Mouse (Mus musculus) CH12.LX (cell line): ENCODE results near the gene Kif26b. TPM values are rescaled to one million over a fixed set of nuclear protein-coding genes. Genes with fewer than 3 reads are reported as not detected.

Source experiments
- DNase-seq: peaks from one replicate; pipeline ENCODE4 v3.0.0-alpha.2; 2013; ENCODE audit errors: extremely low read depth
- H3K27ac ChIP-seq: 2 replicates; pipeline ENCODE4 v1.5.1; 2012; ENCODE audit warnings: low read depth, mild to moderate bottlenecking, control low read depth, moderate library complexity; ENCODE audit not compliant: insufficient read depth
- H3K27me3 ChIP-seq: replicated peaks from 2 replicates; pipeline ENCODE3; 2012; ENCODE audit warnings: inconsistent platforms
- H3K36me3 ChIP-seq, 2 experiments: replicated peaks in 1 of 2; 2 replicates each; pipeline versions ENCODE3 to v1.6.1; 2012; ENCODE audit warnings: inconsistent platforms in 1 of 2, low read length in 1 of 2, mild to moderate bottlenecking in 1 of 2, mixed read lengths in 1 of 2, moderate library complexity in 1 of 2; ENCODE audit not compliant: control insufficient read depth in 1 of 2, insufficient read depth in 1 of 2
- H3K4me1 ChIP-seq, 2 experiments: 2 replicates each; pipeline ENCODE4 v1.6.1; 2012; ENCODE audit warnings: inconsistent platforms in 1 of 2, moderate library complexity in 1 of 2; ENCODE audit not compliant: insufficient read depth in 2 of 2, control insufficient read depth in 1 of 2
- H3K4me2 ChIP-seq: 2 replicates; pipeline ENCODE4 v1.6.1; 2012; ENCODE audit warnings: low read depth, mild to moderate bottlenecking, control low read depth; ENCODE audit not compliant: poor library complexity, insufficient read depth, severe bottlenecking
- H3K4me3 ChIP-seq, 3 experiments: fragments of 150-350 bp in 1 of 3; sonication (generic) in 1 of 3; replicated peaks in 1 of 3; 2 replicates each; pipeline versions ENCODE3 to v1.5.1; 2011 to 2012; ENCODE audit warnings: low read depth in 2 of 3, low read length in 2 of 3, mild to moderate bottlenecking in 2 of 3, moderate library complexity in 2 of 3, control low read depth in 1 of 3, improper control_type of control experiment in 1 of 3, inconsistent platforms in 1 of 3, mixed read lengths in 1 of 3; ENCODE audit not compliant: poor library complexity in 1 of 3
- H3K79me2 ChIP-seq: replicated peaks from 2 replicates; pipeline ENCODE4 v1.6.1; 2012; ENCODE audit warnings: mild to moderate bottlenecking, moderate library complexity; ENCODE audit not compliant: control insufficient read depth, poor library complexity, insufficient read depth, severe bottlenecking; ENCODE audit errors: extremely low read depth
- H3K9ac ChIP-seq: 2 replicates; pipeline ENCODE4 v1.6.1; 2012; ENCODE audit warnings: low read depth, mild to moderate bottlenecking, control low read depth, moderate library complexity; ENCODE audit not compliant: insufficient read depth
- H3K9me3 ChIP-seq: replicated peaks from 2 replicates; pipeline ENCODE3; 2012; ENCODE audit warnings: low read length, inconsistent platforms, mixed read lengths
- CHD2 ChIP-seq: IDR thresholded peaks from 2 replicates; pipeline ENCODE4 v1.6.1; 2011; ENCODE audit warnings: low read length, improper control_type of control experiment
- CTCF ChIP-seq, 2 experiments: IDR thresholded peaks in 1 of 2; conservative IDR thresholded peaks in 1 of 2; 2 replicates each; pipeline ENCODE4 v1.5.1; 2011 to 2012; ENCODE audit warnings: low read depth in 2 of 2, low read length in 2 of 2, improper control_type of control experiment in 1 of 2, inconsistent platforms in 1 of 2, mild to moderate bottlenecking in 1 of 2, moderate library complexity in 1 of 2
- ELF1 ChIP-seq: IDR thresholded peaks from 2 replicates; pipeline ENCODE4 v1.6.1; 2014; ENCODE audit warnings: low read depth, mild to moderate bottlenecking, inconsistent platforms, low read length, improper control_type of control experiment
- EP300 ChIP-seq: IDR thresholded peaks from 2 replicates; pipeline ENCODE4 v1.6.1; 2011; ENCODE audit warnings: low read length, improper control_type of control experiment
- ETS1 ChIP-seq: conservative IDR thresholded peaks from 2 replicates; pipeline ENCODE4 v1.6.1; 2012; ENCODE audit warnings: low read depth, mild to moderate bottlenecking, inconsistent platforms, low read length, improper control_type of control experiment, moderate library complexity
- GABPA ChIP-seq: IDR thresholded peaks from 2 replicates; pipeline ENCODE4 v1.6.1; 2012; ENCODE audit warnings: low read depth, low read length, improper control_type of control experiment, inconsistent platforms; ENCODE audit not compliant: insufficient replicate concordance
- HCFC1 ChIP-seq: IDR thresholded peaks from 2 replicates; pipeline ENCODE4 v1.6.1; 2012; ENCODE audit warnings: low read depth, mild to moderate bottlenecking, inconsistent platforms, low read length, improper control_type of control experiment
- IRF4 ChIP-seq: IDR thresholded peaks from 2 replicates; pipeline ENCODE4 v1.6.1; 2014; ENCODE audit warnings: low read depth, mild to moderate bottlenecking, inconsistent platforms, low read length, improper control_type of control experiment
- JUN ChIP-seq: IDR thresholded peaks from 2 replicates; pipeline ENCODE4 v1.6.1; 2011; ENCODE audit warnings: low read depth, mild to moderate bottlenecking, low read length, improper control_type of control experiment, moderate library complexity; ENCODE audit not compliant: insufficient read depth
- JUND ChIP-seq: conservative IDR thresholded peaks from 2 replicates; pipeline ENCODE4 v1.6.1; 2011; ENCODE audit warnings: low read depth, low read length, improper control_type of control experiment
- MAX ChIP-seq: IDR thresholded peaks from 2 replicates; pipeline ENCODE4 v1.6.1; 2011; ENCODE audit warnings: low read length, improper control_type of control experiment
- MAZ ChIP-seq: IDR thresholded peaks from 2 replicates; pipeline ENCODE4 v1.6.1; 2012; ENCODE audit warnings: low read depth, mild to moderate bottlenecking, inconsistent platforms, low read length, improper control_type of control experiment, moderate library complexity
- MYC ChIP-seq: IDR thresholded peaks from 2 replicates; pipeline ENCODE4 v1.6.1; 2011; ENCODE audit warnings: low read depth, mild to moderate bottlenecking, improper control_type of control experiment, low read length
- PAX5 ChIP-seq: IDR thresholded peaks from 2 replicates; pipeline ENCODE4 v1.6.1; 2012; ENCODE audit warnings: low read length, inconsistent platforms, mixed read lengths
- POLR2A ChIP-seq: IDR thresholded peaks from 2 replicates; pipeline ENCODE4 v1.6.1; 2011; ENCODE audit warnings: low read depth, mild to moderate bottlenecking, improper control_type of control experiment, low read length
- RAD21 ChIP-seq: IDR thresholded peaks from 2 replicates; pipeline ENCODE4 v1.6.1; 2011; ENCODE audit warnings: low read depth, mild to moderate bottlenecking, low read length, improper control_type of control experiment, moderate library complexity
- RCOR1 ChIP-seq: conservative IDR thresholded peaks from 2 replicates; pipeline ENCODE4 v1.6.1; 2012; ENCODE audit warnings: low read depth, mild to moderate bottlenecking, inconsistent platforms, low read length, improper control_type of control experiment
- SIN3A ChIP-seq: IDR thresholded peaks from 2 replicates; pipeline ENCODE4 v1.6.1; 2012; ENCODE audit warnings: low read length, improper control_type of control experiment, inconsistent platforms
- SMC3 ChIP-seq: IDR thresholded peaks from 2 replicates; pipeline ENCODE4 v1.6.1; 2011; ENCODE audit warnings: low read depth, low read length, improper control_type of control experiment
- TCF12 ChIP-seq: IDR thresholded peaks from 2 replicates; pipeline ENCODE4 v1.6.1; 2014; ENCODE audit warnings: low read depth, mild to moderate bottlenecking, inconsistent platforms, low read length, improper control_type of control experiment
- UBTF ChIP-seq: IDR thresholded peaks from 2 replicates; pipeline ENCODE4 v1.6.1; 2012; ENCODE audit warnings: low read depth, mild to moderate bottlenecking, inconsistent platforms, low read length, improper control_type of control experiment, moderate library complexity
- USF1 ChIP-seq: IDR thresholded peaks from 2 replicates; pipeline ENCODE4 v1.6.1; 2014; ENCODE audit warnings: low read depth, mild to moderate bottlenecking, inconsistent platforms, low read length, improper control_type of control experiment
- USF2 ChIP-seq: conservative IDR thresholded peaks from 2 replicates; pipeline ENCODE4 v1.6.1; 2011; ENCODE audit warnings: low read depth, low read length, improper control_type of control experiment
- ZC3H11A ChIP-seq: IDR thresholded peaks from 2 replicates; pipeline ENCODE4 v1.6.1; 2012; ENCODE audit warnings: low read depth, mild to moderate bottlenecking, inconsistent platforms, low read length, improper control_type of control experiment
- ZMIZ1 ChIP-seq: IDR thresholded peaks from 2 replicates; pipeline ENCODE4 v1.6.1; 2012; ENCODE audit warnings: low read depth, mild to moderate bottlenecking, inconsistent platforms, low read length, improper control_type of control experiment
- ZNF384 ChIP-seq: IDR thresholded peaks from 2 replicates; pipeline ENCODE4 v1.6.1; 2012; ENCODE audit warnings: low read depth, low read length, improper control_type of control experiment, inconsistent platforms
- dilution Hi-C: fragments of 300-500 bp; cut with MboI; formaldehyde crosslinking; loops from 2 replicates; pipeline ENCODE4 v1.14.3; 2020; ENCODE audit warnings: low sequenced_read_pairs; ENCODE audit not compliant: extremely low pct_unique_long_range_greater_than_20kb, extremely low pct_ligation_motif_present
- in situ Hi-C: fragments of 300-500 bp; cut with MboI; formaldehyde crosslinking; loops from 3 replicates; pipeline ENCODE4 v1.14.3; 2019; ENCODE audit warnings: low sequenced_read_pairs, low pct_ligation_motif_present, low pct_unique_long_range_greater_than_20kb, mixed read lengths
- polyA plus RNA-seq: library from polyadenylated mRNA; unstranded; fragments of >175 nt; gene quantifications from 2 replicates; pipeline ENCODE4 v1.2.1, GENCODE M21; 2012; ENCODE audit warnings: low read depth; ENCODE audit not compliant: insufficient read length
- total RNA-seq, 2 experiments: library from RNA; depleted of rRNA; stranded (reverse); fragments of 300-350 nt in 1 of 2; fragments of >200 nt in 1 of 2; gene quantifications; 2 replicates each; pipeline ENCODE4 v1.2.3; 2012 to 2014

Gene Kif26b
- total and polyA plus RNA-seq, 3 experiments: 0.09 TPM; not detected in 2

- Histone ChIP-seq H3K36me3 (no peaks in the 10 kb centered on the region), H3K27me3 (no peaks in the 10 kb centered on the region), H3K4me1 (peaks cover 0 to 4% of the 10 kb centered on the region in 2 experiments; a peak in 1 of 4 replicates), H3K9me3 (no peaks in the 10 kb centered on the region), H3K79me2 (no peaks in the 10 kb centered on the region), H3K4me2 (no peak overlapping the region), H3K27ac (no peak overlapping the region), H3K9ac (no peak overlapping the region), H3K4me3 (no peak overlapping the region)
- dilution Hi-C loops: no loop called here
- TF ChIP-seq ZC3H11A (no peak), ZMIZ1 (no peak), MYC (no peak), RAD21 (no peak), ELF1 (no peak), HCFC1 (no peak), IRF4 (no peak), SMC3 (no peak), JUND (no peak), MAX (no peak), USF2 (no peak), UBTF (no peak)
- DNase-seq: no peak
- in situ Hi-C loops: no loop called here
Observed at GRCm38 (mm10) chr1:178824871-178825270, 295.9 kb downstream of the Kif26b start.

- Histone ChIP-seq H3K27ac (no peak overlapping the region), H3K4me2 (no peak overlapping the region), H3K9ac (no peak overlapping the region), H3K4me3 (no peak overlapping the region), H3K27me3 (no peaks in the 10 kb centered on the region), H3K36me3 (no peaks in the 10 kb centered on the region), H3K79me2 (no peaks in the 10 kb centered on the region), H3K9me3 (no peaks in the 10 kb centered on the region), H3K4me1 (peaks cover 0 to 10% of the 10 kb centered on the region in 2 experiments; a peak in 2 of 4 replicates)
- TF ChIP-seq ZC3H11A (no peak), PAX5 (no peak), UBTF (no peak), JUN (no peak)
- dilution Hi-C loops: no loop called here
- DNase-seq: no peak
- in situ Hi-C loops: no loop called here
Observed at GRCm38 (mm10) chr1:178827223-178827622, 298.3 kb downstream of the Kif26b start.

GRCm38 (mm10) chr1:178829456-178829855 lies 300.5 kb downstream of the Kif26b start:
- H3K9me3 ChIP-seq: no peaks in the 10 kb centered on the region
- no peak for TF ChIP-seq HCFC1
- no peak for TF ChIP-seq USF1
- TF ChIP-seq JUND: no peak
- TF ChIP-seq EP300: no peak
- TF ChIP-seq ETS1: no peak
- TF ChIP-seq MAZ: no peak
- TF ChIP-seq CHD2: no peak
- TF ChIP-seq SIN3A: no peak
- no peak for TF ChIP-seq GABPA
- TF ChIP-seq IRF4: no peak
- no peak for TF ChIP-seq RCOR1
- no peak for TF ChIP-seq TCF12
- no peak for TF ChIP-seq CTCF (conservative IDR thresholded peaks at IDR 0.05 in 1 of 2, IDR thresholded peaks at IDR 0.05 in 1 of 2; ENCODE audit: low read depth in 2 of 2, low read length in 2 of 2)
- TF ChIP-seq PAX5: no peak
- TF ChIP-seq ZNF384: no peak
- no peak for TF ChIP-seq POLR2A
- TF ChIP-seq ZMIZ1: no peak
- TF ChIP-seq, all 38 proteins: peak for 0
- H3K4me2 ChIP-seq: no peak overlapping the region
- H3K79me2 ChIP-seq: no peaks in the 10 kb centered on the region
- H3K4me3 ChIP-seq: no peak overlapping the region
- no peak overlapping the region for H3K27ac ChIP-seq
- no peak for DNase-seq
- H3K9ac ChIP-seq: no peak overlapping the region
- no peaks in the 10 kb centered on the region for H3K36me3 ChIP-seq
- H3K27me3 ChIP-seq: no peaks in the 10 kb centered on the region
- in situ Hi-C loops (no loop called here), dilution Hi-C loops (no loop called here)
- peaks cover 0 to 10% of the 10 kb centered on the region in 2 experiments; a peak in 2 of 4 replicates for H3K4me1 ChIP-seq
